Mouse (Mus musculus) cerebellum, postnatal 10 days (tissue): Measurements from ENCODE around the gene Ptbp3.

Experiments
- DNase-seq, 2 experiments: peaks; one replicate each; pipeline ENCODE4 v3.0.0; 2021; ENCODE audit warnings: mixed read lengths in 2 of 2

Gene Ptbp3

GRCm38 (mm10) chr4:59553576-59553975 lies 4.4 kb upstream of the Ptbp3 start:
- no peak for DNase-seq

- DNase-seq = no peak
Measured at GRCm38 (mm10) chr4:59552835-59553234, 3.7 kb upstream of the Ptbp3 start.

- no peak for DNase-seq
Measured at GRCm38 (mm10) chr4:59551901-59552300, 2.7 kb upstream of the Ptbp3 start.

- DNase-seq = no peak
Measured at GRCm38 (mm10) chr4:59549977-59550560, 905 bp upstream of the Ptbp3 start.

- peak; percentile 74 to 76 for DNase-seq
Measured at GRCm38 (mm10) chr4:59548560-59549174, 497 bp downstream of the Ptbp3 start.

GRCm38 (mm10) chr4:59548011-59548559 lies 1.1 kb downstream of the Ptbp3 start:
- DNase-seq = peak; percentile 12 to 16

- peak; percentile 21 to 40 for DNase-seq
Measured at GRCm38 (mm10) chr4:59547136-59547889, 1.9 kb downstream of the Ptbp3 start.

GRCm38 (mm10) chr4:59546285-59547071 lies 2.7 kb downstream of the Ptbp3 start:
- DNase-seq = no peak

- no peak for DNase-seq
Measured at GRCm38 (mm10) chr4:59544654-59545053, 4.5 kb downstream of the Ptbp3 start.

- DNase-seq = no peak
Measured at GRCm38 (mm10) chr4:59543006-59543405, 6.2 kb downstream of the Ptbp3 start.

GRCm38 (mm10) chr4:59536281-59536680 lies 12.9 kb downstream of the Ptbp3 start:
- no peak for DNase-seq

- DNase-seq = no peak
Measured at GRCm38 (mm10) chr4:59535624-59536023, 13.5 kb downstream of the Ptbp3 start.

GRCm38 (mm10) chr4:59533268-59533667 lies 15.9 kb downstream of the Ptbp3 start:
- DNase-seq = no peak

GRCm38 (mm10) chr4:59531172-59531571 lies 18.0 kb downstream of the Ptbp3 start:
- DNase-seq = no peak

GRCm38 (mm10) chr4:59527470-59527869 lies 21.7 kb downstream of the Ptbp3 start:
- DNase-seq = no peak

GRCm38 (mm10) chr4:59526728-59527127 lies 22.4 kb downstream of the Ptbp3 start:
- DNase-seq = no peak

- DNase-seq = no peak
Measured at GRCm38 (mm10) chr4:59524875-59525274, 24.3 kb downstream of the Ptbp3 start.

- DNase-seq = no peak
Measured at GRCm38 (mm10) chr4:59510321-59510720, 38.8 kb downstream of the Ptbp3 start.

GRCm38 (mm10) chr4:59509558-59509957 lies 39.6 kb downstream of the Ptbp3 start:
- no peak for DNase-seq

- DNase-seq = no peak
Measured at GRCm38 (mm10) chr4:59507766-59508165, 41.4 kb downstream of the Ptbp3 start.

GRCm38 (mm10) chr4:59506704-59507103 lies 42.5 kb downstream of the Ptbp3 start:
- DNase-seq = no peak

GRCm38 (mm10) chr4:59505481-59505880 lies 43.7 kb downstream of the Ptbp3 start:
- no peak for DNase-seq

GRCm38 (mm10) chr4:59491097-59491496 lies 58.1 kb downstream of the Ptbp3 start:
- no peak for DNase-seq
